Mouse (Mus musculus) bone marrow, adult 2 months (tissue): ENCODE data around the gene Unc5c.

Source experiments
- CTCF ChIP-seq: fragments of 200-500 bp; IDR thresholded peaks from 2 replicates; pipeline ENCODE4 v1.5.1; 2011; ENCODE audit warnings: low read length, control low read depth; ENCODE audit not compliant: control insufficient read depth, insufficient read depth
- POLR2A ChIP-seq: fragments of 200-500 bp; IDR thresholded peaks from 2 replicates; pipeline ENCODE4 v1.6.1; 2011; ENCODE audit warnings: low read depth, mild to moderate bottlenecking, control low read depth, low read length, borderline replicate concordance; ENCODE audit not compliant: control insufficient read depth

DNA sequence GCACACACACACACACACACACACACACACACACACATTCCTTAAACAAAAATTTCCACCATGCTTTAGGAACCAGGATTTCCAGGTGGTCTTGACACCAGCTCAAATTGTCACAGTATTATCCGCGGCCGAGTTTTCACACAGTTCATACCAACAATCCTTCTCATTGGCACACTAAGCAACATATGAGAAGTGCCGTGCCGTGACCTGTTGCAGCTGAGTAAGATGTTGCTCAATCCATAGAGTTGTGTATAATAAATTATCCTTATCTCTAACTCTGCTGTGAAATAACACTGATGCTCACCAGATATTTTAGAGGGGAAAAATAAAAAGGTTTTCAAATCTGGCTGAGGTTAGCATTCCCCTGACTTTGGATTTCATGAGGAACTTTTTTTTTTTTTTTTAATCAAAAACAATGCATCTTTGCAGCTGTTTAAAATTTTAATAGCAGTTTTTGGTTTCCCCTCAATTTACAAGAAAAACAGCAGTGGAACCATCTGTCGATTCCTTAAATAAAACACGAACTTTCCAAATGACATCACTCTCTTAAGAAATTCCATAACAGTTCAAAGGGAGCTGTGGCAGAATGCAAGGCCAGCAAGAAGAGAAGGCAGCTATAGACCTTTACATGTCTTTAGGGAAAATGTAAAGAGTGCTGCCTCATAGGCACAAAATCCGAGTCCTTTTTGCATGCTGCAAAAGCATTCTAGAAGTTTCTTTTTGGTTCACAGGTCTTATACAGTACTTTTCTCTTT lies 326.2 kb downstream of the Unc5c start:
- TF ChIP-seq POLR2A (no peak), CTCF (no peak)
